Mouse (Mus musculus) forebrain, embryonic 13.5 days (tissue): ENCODE measurements around the gene Ank2. TPM values are rescaled to one million over a fixed set of nuclear protein-coding genes. Genes with fewer than 3 reads are reported as not detected.

Experiments used
- ATAC-seq: fragments of 200-750 bp; cut with Nextera tagmentation; 2 replicates; pipeline ENCODE4 v1.8.0; 2017
- H3K27ac ChIP-seq: fragments of 300-500 bp; sonication (generic); 2 replicates; pipeline ENCODE4 v1.5.1; 2015; ENCODE audit warnings: inconsistent platforms, mild to moderate bottlenecking, moderate library complexity
- H3K27me3 ChIP-seq: fragments of 300-500 bp; sonication (generic); 2 replicates; pipeline ENCODE4 v1.6.1; 2015; ENCODE audit warnings: mild to moderate bottlenecking, inconsistent platforms
- H3K36me3 ChIP-seq: fragments of 300-500 bp; sonication (generic); 2 replicates; pipeline ENCODE4 v1.6.1; 2015; ENCODE audit warnings: mild to moderate bottlenecking, inconsistent platforms; ENCODE audit not compliant: poor library complexity, severe bottlenecking
- H3K4me1 ChIP-seq: fragments of 300-500 bp; sonication (generic); 2 replicates; pipeline ENCODE4 v1.6.1; 2015; ENCODE audit warnings: inconsistent platforms
- H3K4me2 ChIP-seq: fragments of 300-500 bp; sonication (generic); 2 replicates; pipeline ENCODE4 v1.6.1; 2015; ENCODE audit warnings: inconsistent platforms, mild to moderate bottlenecking, moderate library complexity
- H3K4me3 ChIP-seq: fragments of 300-500 bp; sonication (generic); 2 replicates; pipeline ENCODE4 v1.5.1; 2015; ENCODE audit warnings: mild to moderate bottlenecking, inconsistent platforms
- H3K9ac ChIP-seq: fragments of 300-500 bp; sonication (generic); 2 replicates; pipeline ENCODE4 v1.6.1; 2015; ENCODE audit warnings: mild to moderate bottlenecking, inconsistent platforms
- H3K9me3 ChIP-seq: fragments of 300-500 bp; sonication (generic); replicated peaks from 2 replicates; pipeline ENCODE4 v1.6.1; 2016; ENCODE audit warnings: inconsistent platforms
- WGBS: fragments of 180-500 bp; shearing (Covaris S2); methylation state at CpG from one replicate; pipeline ENCODE4 v1.1.7; 2015; 5-methylcytosine and 5-hydroxymethylcytosine counted together
- polyA plus RNA-seq: library from polyadenylated mRNA; unstranded; fragments of >200 nt; fragmentation: Nextera tagmentation; extraction: Ambion mirVana; gene quantifications from 2 replicates; pipeline ENCODE4 v1.2.1, GENCODE M21; 2015

Ank2 gene
- polyA plus RNA-seq, 1 experiment from 2014 or later, result 125 TPM

DNA sequence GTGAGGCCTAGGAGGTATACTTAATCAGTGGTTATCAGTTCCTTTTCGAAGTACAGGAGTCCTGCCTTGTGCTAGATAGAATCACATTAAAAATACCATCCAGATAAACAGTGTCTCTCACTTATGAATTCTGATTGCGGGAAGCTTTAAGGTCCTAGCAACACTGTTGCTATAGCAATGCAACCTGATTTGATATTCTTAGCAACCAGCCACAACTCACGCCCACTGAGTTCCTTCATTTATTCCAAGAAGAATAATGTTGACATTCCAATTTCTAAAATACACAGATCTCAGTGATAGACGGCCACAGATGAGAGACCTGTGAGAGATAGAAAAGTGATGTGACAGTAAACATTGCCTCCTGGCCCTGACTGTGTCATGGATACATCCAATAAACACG, 233.4 kb downstream of the Ank2 start:
- Histone ChIP-seq H3K4me1 (peaks cover 29% of the 10 kb centered on the region), H3K4me3 (no peak overlapping the region), H3K9me3 (no peaks in the 10 kb centered on the region), H3K36me3 (no peaks in the 10 kb centered on the region), H3K9ac (no peak overlapping the region), H3K4me2 (no peak overlapping the region), H3K27me3 (no peaks in the 10 kb centered on the region), H3K27ac (no peak overlapping the region)
- WGBS, result 70% methylated on average over 5 of the region's 5 CpGs
- peak; percentile 36; the same call in 1 of the 2 replicates for ATAC-seq

DNA sequence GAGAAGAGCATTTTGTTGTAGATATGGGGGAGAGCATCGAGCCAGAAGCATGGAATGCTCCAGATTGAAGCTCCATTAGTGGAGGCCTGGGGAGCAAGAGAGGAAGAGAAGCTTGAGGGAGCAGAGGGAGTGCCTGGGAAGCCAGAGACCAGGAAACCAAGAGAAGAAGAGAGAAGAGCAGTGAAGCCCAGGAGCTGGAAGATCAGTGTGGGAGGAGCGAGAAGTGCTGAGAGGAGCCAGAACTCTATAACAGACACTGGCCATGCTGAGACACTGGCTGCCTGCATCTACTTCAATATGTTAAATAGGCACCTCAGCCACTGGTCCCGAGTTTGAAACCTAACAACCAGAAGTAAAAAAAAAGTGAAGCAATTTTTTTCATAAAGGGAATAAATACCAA, 234.0 kb downstream of the Ank2 start:
- H3K36me3 ChIP-seq, result no peaks in the 10 kb centered on the region
- 79% methylated on average over 3 of the region's 3 CpGs for WGBS
- H3K27me3 ChIP-seq, result no peaks in the 10 kb centered on the region
- H3K4me1 ChIP-seq, result peaks cover 35% of the 10 kb centered on the region
- no peak for ATAC-seq
- H3K9me3 ChIP-seq, result no peaks in the 10 kb centered on the region
- H3K9ac ChIP-seq, result no peak overlapping the region
- H3K27ac ChIP-seq, result no peak overlapping the region
- H3K4me3 ChIP-seq, result no peak overlapping the region
- H3K4me2 ChIP-seq, result no peak overlapping the region

- H3K4me1 ChIP-seq, result peaks cover 27% of the 10 kb centered on the region
- H3K27ac ChIP-seq, result no peak overlapping the region
- no peak overlapping the region for H3K4me3 ChIP-seq
- H3K4me2 ChIP-seq, result no peak overlapping the region
- WGBS, result 51% methylated on average over 7 of the region's 7 CpGs
- H3K27me3 ChIP-seq, result no peaks in the 10 kb centered on the region
- H3K36me3 ChIP-seq, result no peaks in the 10 kb centered on the region
- ATAC-seq, result no peak
- H3K9me3 ChIP-seq, result no peaks in the 10 kb centered on the region
- no peak overlapping the region for H3K9ac ChIP-seq
Observed at GRCm38 (mm10) chr3:127260786-127261166, 238.4 kb downstream of the Ank2 start.

DNA sequence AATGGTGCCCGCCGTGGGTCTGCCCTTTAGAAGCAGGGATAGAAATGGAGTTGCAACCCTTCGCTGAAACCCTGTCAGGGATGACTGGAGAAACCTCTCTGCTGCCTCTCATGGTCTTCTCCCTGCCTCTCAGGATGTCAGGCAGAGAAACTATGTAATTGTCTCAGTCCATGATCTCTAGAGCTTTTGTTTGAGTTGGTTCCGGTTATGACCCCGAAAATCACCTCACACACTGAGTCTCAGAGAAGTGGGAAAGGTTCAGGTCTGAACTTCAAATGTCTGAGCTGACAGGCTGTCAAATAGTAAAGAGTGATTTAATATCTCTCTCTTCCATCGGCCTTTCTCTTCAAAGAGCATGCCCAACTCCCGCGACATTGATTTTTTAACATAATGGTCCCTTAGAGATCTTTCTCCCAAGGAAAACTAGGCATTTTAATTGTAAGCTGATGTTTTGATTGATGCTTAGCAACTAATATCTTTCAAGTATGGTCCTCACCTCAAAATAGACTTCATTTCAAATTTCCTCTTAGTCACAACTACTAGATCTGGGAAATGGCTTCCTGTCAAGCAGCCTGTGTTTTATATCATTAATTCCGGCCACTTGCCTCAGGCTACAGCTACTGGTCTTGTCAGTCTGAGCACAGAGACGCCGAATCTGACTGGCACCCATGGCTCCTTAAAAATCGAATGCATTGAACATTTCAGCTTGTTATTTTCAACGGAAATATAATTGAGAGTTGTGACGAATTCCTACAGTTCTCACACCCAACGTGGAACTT, 239.0 kb downstream of the Ank2 start:
- ATAC-seq, result no peak
- H3K4me3 ChIP-seq, result no peak overlapping the region
- H3K9ac ChIP-seq, result no peak overlapping the region
- WGBS, result 69% methylated on average over 15 of the region's 15 CpGs
- no peaks in the 10 kb centered on the region for H3K36me3 ChIP-seq
- H3K27ac ChIP-seq, result no peak overlapping the region
- H3K27me3 ChIP-seq, result no peaks in the 10 kb centered on the region
- H3K9me3 ChIP-seq, result no peaks in the 10 kb centered on the region
- peaks cover 24% of the 10 kb centered on the region for H3K4me1 ChIP-seq
- H3K4me2 ChIP-seq, result no peak overlapping the region

- Histone ChIP-seq H3K4me1 (peaks cover 24% of the 10 kb centered on the region), H3K4me3 (peak overlapping the region; percentile 17; the same call in 1 of the 2 replicates), H3K36me3 (no peaks in the 10 kb centered on the region), H3K9me3 (no peaks in the 10 kb centered on the region), H3K9ac (no peak overlapping the region), H3K27ac (no peak overlapping the region), H3K4me2 (peak overlapping the region; percentile 68), H3K27me3 (no peaks in the 10 kb centered on the region)
- WGBS, result 26% methylated on average over 15 of the region's 15 CpGs
- ATAC-seq, result no peak
Observed at GRCm38 (mm10) chr3:127258466-127259075, 240.6 kb downstream of the Ank2 start.

GRCm38 (mm10) chr3:127257969-127258368, 241.2 kb downstream of the Ank2 start:
- 0% methylated on average over 7 of the region's 18 CpGs for WGBS
- H3K27me3 ChIP-seq, result no peaks in the 10 kb centered on the region
- H3K4me2 ChIP-seq, result peak overlapping the region; percentile 68
- ATAC-seq, result peak; percentile 60
- no peaks in the 10 kb centered on the region for H3K36me3 ChIP-seq
- peak overlapping the region; percentile 44 for H3K4me3 ChIP-seq
- H3K9me3 ChIP-seq, result no peaks in the 10 kb centered on the region
- peak overlapping the region; percentile 61 for H3K9ac ChIP-seq
- H3K4me1 ChIP-seq, result peaks cover 24% of the 10 kb centered on the region
- peak overlapping the region; percentile 86 for H3K27ac ChIP-seq

- H3K9me3 ChIP-seq, result no peaks in the 10 kb centered on the region
- peaks cover 24% of the 10 kb centered on the region for H3K4me1 ChIP-seq
- H3K27me3 ChIP-seq, result no peaks in the 10 kb centered on the region
- peak overlapping the region; percentile 61 for H3K9ac ChIP-seq
- H3K4me3 ChIP-seq, result peak overlapping the region; percentile 44
- 1% methylated on average over 13 of the region's 13 CpGs for WGBS
- peak; percentile 91 for ATAC-seq
- peak overlapping the region; percentile 68 for H3K4me2 ChIP-seq
- peak overlapping the region; percentile 86 for H3K27ac ChIP-seq
- no peaks in the 10 kb centered on the region for H3K36me3 ChIP-seq
Observed at GRCm38 (mm10) chr3:127257279-127257925, 241.7 kb downstream of the Ank2 start.

- Histone ChIP-seq H3K4me1 (peaks cover 24% of the 10 kb centered on the region), H3K4me2 (no peak overlapping the region), H3K27me3 (no peaks in the 10 kb centered on the region), H3K9me3 (no peaks in the 10 kb centered on the region), H3K36me3 (no peaks in the 10 kb centered on the region), H3K27ac (no peak overlapping the region), H3K9ac (no peak overlapping the region), H3K4me3 (no peak overlapping the region)
- 66% methylated on average over 2 of the region's 2 CpGs for WGBS
- ATAC-seq, result no peak
Observed at GRCm38 (mm10) chr3:127256681-127257080, 242.5 kb downstream of the Ank2 start.

GRCm38 (mm10) chr3:127250930-127251329, 248.2 kb downstream of the Ank2 start:
- 61% methylated on average over 5 of the region's 5 CpGs for WGBS
- no peak for ATAC-seq
- Histone ChIP-seq H3K36me3 (no peaks in the 10 kb centered on the region), H3K27me3 (no peaks in the 10 kb centered on the region), H3K4me1 (no peaks in the 10 kb centered on the region), H3K9ac (no peak overlapping the region), H3K9me3 (no peaks in the 10 kb centered on the region), H3K27ac (no peak overlapping the region), H3K4me2 (no peak overlapping the region), H3K4me3 (no peak overlapping the region)

DNA sequence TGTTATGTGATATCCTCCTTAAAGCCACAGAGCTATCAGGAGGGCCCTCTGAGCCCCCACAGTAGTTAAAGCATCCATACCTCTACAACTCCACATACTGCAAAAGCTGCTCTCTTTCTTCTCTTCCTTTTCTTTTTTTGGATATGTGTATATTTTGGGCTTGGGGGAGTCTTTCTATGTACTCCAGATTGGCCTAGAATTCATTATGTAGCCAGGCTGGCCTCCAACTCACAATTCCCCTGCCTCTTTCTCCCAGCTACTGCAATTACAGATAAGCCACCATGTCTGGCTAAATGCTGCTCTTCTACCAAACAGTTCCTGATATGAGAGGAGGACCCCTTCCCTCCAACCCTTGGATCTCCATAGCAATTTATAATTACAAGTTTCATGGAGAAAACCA, 250.5 kb downstream of the Ank2 start:
- ATAC-seq, result no peak
- no peaks in the 10 kb centered on the region for H3K9me3 ChIP-seq
- H3K9ac ChIP-seq, result no peak overlapping the region
- H3K4me3 ChIP-seq, result no peak overlapping the region
- H3K27me3 ChIP-seq, result no peaks in the 10 kb centered on the region
- no peaks in the 10 kb centered on the region for H3K36me3 ChIP-seq
- no peak overlapping the region for H3K4me2 ChIP-seq
- no peak overlapping the region for H3K27ac ChIP-seq
- peaks cover 4% of the 10 kb centered on the region for H3K4me1 ChIP-seq

DNA sequence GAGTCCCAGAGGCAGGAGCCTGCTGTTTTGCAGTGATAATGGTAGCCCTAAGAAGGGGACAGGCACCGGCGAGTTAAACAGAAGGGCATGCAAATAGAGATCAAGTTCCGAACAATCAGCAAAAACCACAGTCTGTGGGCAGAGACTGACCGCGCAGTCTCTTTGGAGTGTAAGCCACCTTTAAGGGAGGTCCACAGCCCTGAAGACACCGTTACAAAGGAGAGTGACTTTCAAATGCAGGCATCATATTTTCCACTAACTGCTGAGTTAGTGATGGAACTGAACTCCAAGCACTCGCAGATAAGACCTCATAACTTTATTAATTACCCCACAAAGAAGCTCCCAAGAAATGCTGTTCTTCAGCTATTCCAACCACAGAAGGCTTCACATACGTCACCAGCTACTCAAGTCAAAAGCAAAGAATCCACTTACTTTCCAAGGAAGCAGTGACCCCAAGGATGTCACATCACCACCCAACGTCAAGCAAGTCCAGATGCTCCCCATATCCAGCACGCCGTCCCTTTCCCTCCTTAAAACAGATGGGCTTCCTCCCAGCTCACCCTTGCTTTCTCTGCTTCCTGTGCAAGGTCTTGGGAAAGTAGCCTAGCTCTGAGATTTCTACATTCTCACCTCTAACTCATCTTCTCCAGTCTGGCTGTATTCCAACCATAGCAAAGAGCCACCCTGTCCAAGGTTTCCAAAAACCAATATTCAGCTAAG, 252.0 kb downstream of the Ank2 start:
- Histone ChIP-seq H3K27me3 (no peaks in the 10 kb centered on the region), H3K4me1 (peaks cover 8% of the 10 kb centered on the region), H3K27ac (no peak overlapping the region), H3K4me2 (no peak overlapping the region), H3K36me3 (no peaks in the 10 kb centered on the region), H3K4me3 (no peak overlapping the region), H3K9me3 (no peaks in the 10 kb centered on the region), H3K9ac (no peak overlapping the region)
- no peak for ATAC-seq
- 89% methylated on average over 11 of the region's 11 CpGs for WGBS
